Mouse (Mus musculus): ENCODE results near the gene Slit3.

The Slit3 gene

GRCm38 (mm10) chr11:35542731-35543130 is 421.7 kb downstream of the Slit3 start:
- no peak for DNase-seq

- peak; percentile 57 for DNase-seq
Observed at GRCm38 (mm10) chr11:35544112-35545064, 423.4 kb downstream of the Slit3 start.

- DNase-seq = no peak
Observed at GRCm38 (mm10) chr11:35546081-35546822, 425.2 kb downstream of the Slit3 start.

- DNase-seq = peak; percentile 23
Observed at GRCm38 (mm10) chr11:35550036-35550435, 429.0 kb downstream of the Slit3 start.

- no peak for DNase-seq
Observed at GRCm38 (mm10) chr11:35556192-35556591, 435.2 kb downstream of the Slit3 start.

GRCm38 (mm10) chr11:35557476-35557875 is 436.5 kb downstream of the Slit3 start:
- DNase-seq = no peak

GRCm38 (mm10) chr11:35558311-35558710 is 437.3 kb downstream of the Slit3 start:
- DNase-seq = no peak

GRCm38 (mm10) chr11:35559386-35559785 is 438.4 kb downstream of the Slit3 start:
- no peak for DNase-seq

GRCm38 (mm10) chr11:35561760-35562159 is 440.7 kb downstream of the Slit3 start:
- DNase-seq = no peak

GRCm38 (mm10) chr11:35565322-35565721 is 444.3 kb downstream of the Slit3 start:
- DNase-seq = no peak

- DNase-seq = no peak
Observed at GRCm38 (mm10) chr11:35566686-35567085, 445.7 kb downstream of the Slit3 start.

GRCm38 (mm10) chr11:35569126-35569916 is 448.3 kb downstream of the Slit3 start:
- no peak for DNase-seq

GRCm38 (mm10) chr11:35569957-35570356 is 448.9 kb downstream of the Slit3 start:
- DNase-seq = no peak

GRCm38 (mm10) chr11:35571910-35572309 is 450.9 kb downstream of the Slit3 start:
- no peak for DNase-seq

GRCm38 (mm10) chr11:35578796-35579195 is 457.8 kb downstream of the Slit3 start:
- DNase-seq = no peak

- DNase-seq = no peak
Observed at GRCm38 (mm10) chr11:35582591-35582990, 461.6 kb downstream of the Slit3 start.

- no peak for DNase-seq
Observed at GRCm38 (mm10) chr11:35583633-35584032, 462.6 kb downstream of the Slit3 start.

GRCm38 (mm10) chr11:35587174-35587959 is 466.3 kb downstream of the Slit3 start:
- DNase-seq = peak; percentile 95

- no peak for DNase-seq
Observed at GRCm38 (mm10) chr11:35589892-35590291, 468.9 kb downstream of the Slit3 start.

GRCm38 (mm10) chr11:35593146-35594034 is 472.4 kb downstream of the Slit3 start:
- no peak for DNase-seq

GRCm38 (mm10) chr11:35596064-35596463 is 475.0 kb downstream of the Slit3 start:
- no peak for DNase-seq
